Mouse (Mus musculus) kidney, postnatal 10 days (tissue): ENCODE results near the gene S1pr3.

Experiments
- DNase-seq: peaks from one replicate; pipeline ENCODE4 v3.0.0; 2021; ENCODE audit warnings: mixed read lengths

Gene S1pr3

DNA sequence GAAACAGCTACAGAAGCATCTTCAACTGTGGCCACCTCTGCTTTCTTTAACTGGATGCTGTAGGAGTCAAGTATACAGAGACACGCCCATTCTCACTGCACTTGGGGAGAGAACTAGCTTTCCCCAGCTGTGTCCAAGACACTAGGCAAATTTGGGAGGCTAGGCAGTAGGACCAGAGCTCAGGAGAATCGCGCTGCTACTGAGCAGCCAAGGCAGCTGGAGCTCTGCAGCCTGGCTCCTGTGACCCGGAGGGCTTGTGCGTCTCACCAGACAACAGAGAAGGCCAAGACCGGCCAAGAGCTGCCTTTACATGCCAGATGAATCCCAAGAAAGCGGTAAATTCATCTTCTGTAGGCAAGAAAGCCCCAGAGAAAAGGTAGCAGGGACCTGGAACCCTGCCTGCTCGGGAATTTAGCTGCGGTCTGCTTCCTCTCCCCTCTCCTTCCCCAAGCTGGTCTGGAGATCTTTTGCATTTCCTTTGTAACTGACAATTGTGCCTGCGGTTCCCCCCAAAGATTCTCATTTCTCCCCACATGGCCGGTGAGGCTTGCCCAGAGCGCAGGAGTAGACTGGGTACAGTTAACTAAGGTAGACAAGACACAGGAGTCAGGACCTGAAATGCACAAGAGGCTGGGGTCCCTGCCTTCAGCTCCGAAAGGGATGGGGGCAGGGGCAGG, 760 bp upstream of the S1pr3 start:
- no peak for DNase-seq

DNA sequence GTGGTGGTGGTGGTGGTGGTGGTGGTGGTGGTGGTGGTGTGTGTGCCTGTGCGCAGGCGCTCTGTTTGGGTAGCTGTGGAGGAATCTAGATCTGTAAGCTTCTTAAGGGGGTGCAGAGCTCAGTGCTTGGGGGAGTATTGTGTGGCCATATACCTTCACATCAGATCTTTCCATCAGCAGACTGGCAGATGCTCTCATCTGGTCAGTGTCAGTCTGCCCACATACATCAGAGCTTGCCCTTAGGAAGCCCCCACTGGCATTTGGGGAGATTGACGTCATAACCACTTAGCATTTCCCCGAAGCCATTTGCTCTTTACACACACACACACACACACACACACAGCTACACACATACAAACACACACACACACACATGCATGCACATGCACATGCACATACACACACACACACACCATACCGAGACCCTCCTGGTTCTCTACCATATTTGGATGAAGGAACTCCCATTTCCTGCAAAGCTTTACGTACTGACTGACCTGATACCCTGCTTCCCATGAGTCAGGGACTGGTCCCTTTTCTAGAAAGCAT, 1.6 kb downstream of the S1pr3 start:
- no peak for DNase-seq

DNA sequence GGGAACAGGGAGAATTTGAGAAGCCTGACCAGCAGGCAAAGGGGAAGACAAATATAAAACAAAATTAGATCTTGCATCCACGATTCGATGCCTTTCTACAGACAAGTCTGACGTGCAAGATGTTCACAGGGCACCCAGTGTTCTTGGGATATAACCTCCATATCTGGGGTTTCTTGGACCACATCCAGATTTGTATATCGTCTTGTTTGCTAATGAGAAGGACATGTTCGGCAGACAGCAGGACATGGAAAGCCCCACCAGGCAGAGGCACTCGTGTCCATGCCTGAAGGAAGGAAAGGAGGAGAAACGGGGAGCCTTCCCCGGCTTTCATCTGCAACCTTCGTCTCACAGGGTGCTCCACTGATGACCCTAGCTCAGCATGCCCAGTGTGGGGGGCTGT, 2.8 kb downstream of the S1pr3 start:
- no peak for DNase-seq

DNA sequence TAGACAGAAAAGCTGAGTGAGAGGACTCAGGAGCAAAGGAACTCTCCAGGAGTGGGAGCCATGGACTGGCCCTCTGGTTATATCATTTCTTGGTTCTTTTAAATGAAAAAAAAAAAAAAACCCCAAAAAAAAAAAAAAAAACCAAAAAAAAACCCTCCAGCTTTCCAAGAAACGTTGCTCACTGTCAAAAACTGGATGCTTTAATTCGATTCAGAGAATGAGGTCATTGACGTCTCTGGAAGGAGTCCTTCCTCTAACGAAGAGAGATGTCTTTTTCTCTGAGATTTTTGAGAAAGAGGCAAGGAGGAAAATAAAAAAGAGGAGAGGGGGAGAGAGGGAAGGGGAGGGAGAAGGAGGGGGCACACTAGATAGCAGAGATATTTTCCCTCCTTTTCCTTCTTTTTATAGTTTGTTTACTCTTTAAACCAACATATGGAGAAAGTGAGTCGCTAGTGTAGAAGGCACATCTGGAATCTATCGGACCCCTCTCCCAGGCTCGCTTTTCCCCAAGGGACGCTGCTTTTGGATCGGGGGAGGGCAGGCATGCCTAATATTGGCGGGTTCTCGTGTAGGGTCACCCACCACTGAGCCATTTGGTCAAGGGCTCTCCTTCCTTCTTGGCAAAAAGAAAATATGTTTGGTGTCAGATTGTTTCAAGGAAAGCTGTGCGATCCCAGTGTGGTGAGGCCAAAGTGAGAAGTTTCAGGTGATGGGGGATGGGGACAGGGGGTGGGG, 3.4 kb downstream of the S1pr3 start:
- no peak for DNase-seq

DNA sequence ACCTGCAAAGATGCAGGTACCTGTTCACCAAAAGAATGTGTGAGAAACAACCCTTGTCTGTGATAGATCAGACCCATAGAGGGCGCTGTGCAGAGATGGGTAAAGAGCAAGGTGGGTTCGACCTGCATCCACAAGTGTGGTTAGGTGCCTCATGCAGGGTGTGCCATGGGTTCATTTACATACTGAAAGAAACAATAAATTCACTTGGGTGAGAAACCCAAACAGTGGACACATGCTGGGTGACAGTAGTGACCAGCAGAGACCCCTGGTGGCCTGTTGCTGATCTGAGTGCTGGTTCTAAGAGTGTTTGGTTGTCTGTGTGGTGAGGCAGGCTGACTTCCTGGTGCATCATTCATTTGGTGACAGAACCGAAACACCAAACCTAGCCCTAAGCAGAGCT, 5.0 kb downstream of the S1pr3 start:
- peak; percentile 71 for DNase-seq

DNA sequence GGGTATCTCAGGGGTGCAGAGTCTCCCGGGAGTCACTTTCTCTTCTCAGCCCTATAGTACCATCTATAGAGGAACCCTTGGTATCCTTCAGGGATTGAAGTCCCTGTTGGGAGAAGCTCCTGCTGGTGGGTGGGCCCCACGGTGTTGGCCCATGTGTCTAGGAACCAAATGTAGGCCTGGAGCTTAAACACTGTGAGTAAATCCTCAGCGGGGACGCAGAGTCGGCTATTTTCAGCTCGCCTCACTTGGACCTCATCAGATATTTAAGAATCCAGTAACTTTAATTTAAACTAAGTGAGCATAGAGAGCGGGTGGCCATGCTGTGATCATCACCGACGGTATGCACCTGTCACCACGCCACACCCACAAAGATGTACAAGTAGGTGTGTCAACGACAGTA, 8.3 kb downstream of the S1pr3 start:
- DNase-seq, result no peak

DNA sequence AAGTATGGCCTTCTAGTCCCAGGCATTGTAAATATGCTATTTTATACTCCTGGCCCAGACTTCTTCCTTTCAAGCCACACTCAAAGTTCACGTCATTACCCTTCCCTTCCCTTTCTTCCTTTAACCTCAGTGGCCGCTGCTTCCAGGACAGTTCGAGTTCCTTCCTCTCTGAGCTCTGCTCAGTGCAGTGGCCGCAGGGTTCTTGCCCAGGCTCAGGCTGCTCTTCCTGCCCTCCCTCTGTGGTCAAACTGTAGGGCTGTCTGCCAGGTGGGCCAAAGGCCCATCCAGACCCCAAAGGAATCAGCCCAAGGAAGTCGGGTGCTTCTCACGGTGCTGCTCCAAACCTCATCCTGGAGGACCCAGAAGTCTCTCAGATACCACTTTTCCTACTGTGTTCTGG, 9.4 kb downstream of the S1pr3 start:
- DNase-seq, result peak; percentile 70

DNA sequence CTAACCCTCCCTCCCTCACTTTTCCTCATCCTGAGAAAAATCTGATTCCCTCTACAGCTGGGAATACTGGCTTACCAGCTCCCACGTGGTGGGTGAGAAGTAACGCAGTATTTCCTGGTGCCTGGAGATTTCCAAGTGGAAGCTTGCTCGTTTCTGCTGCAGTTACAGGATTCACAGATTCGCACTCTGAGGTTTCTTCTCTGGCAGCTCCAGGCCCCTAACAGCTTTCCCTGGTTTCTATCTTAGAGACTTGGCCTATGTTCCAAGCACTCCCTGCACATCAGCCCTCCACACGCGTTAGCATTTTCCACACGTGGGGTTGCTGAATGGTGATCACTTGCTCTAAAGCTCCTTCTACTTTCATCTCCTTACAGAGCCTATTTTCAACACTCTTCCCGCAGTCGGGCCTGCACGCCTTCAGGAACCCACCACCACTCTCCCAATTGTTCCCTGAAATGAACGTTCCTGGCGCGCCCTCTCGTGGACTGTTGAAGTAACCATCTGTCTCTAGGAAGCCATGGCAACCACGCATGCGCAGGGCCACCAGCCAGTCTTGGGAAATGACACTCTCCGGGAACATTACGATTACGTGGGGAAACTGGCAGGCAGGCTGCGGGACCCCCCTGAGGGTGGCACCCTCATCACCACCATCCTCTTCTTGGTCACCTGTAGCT, 10.0 kb downstream of the S1pr3 start:
- DNase-seq, result peak; percentile 97

DNA sequence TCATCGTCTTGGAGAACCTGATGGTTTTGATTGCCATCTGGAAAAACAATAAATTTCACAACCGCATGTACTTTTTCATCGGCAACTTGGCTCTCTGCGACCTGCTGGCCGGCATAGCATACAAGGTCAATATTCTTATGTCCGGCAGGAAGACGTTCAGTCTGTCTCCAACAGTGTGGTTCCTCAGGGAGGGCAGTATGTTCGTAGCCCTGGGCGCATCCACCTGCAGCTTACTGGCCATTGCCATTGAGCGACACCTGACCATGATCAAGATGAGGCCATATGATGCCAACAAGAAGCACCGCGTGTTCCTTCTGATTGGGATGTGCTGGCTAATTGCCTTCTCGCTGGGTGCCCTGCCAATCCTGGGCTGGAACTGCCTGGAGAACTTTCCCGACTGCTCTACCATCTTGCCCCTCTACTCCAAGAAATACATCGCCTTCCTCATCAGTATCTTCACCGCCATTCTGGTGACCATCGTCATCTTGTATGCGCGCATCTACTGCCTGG, 10.6 kb downstream of the S1pr3 start:
- DNase-seq, result no peak

DNA sequence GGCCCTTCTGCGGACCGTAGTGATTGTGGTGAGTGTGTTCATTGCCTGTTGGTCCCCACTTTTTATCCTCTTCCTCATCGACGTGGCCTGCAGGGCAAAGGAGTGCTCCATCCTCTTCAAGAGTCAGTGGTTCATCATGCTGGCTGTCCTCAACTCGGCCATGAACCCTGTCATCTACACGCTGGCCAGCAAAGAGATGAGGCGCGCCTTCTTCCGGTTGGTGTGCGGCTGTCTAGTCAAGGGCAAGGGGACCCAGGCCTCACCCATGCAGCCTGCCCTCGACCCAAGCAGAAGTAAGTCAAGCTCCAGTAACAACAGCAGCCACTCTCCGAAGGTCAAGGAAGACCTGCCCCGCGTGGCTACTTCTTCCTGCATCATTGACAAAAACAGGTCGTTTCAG, 11.1 kb downstream of the S1pr3 start:
- no peak for DNase-seq

DNA sequence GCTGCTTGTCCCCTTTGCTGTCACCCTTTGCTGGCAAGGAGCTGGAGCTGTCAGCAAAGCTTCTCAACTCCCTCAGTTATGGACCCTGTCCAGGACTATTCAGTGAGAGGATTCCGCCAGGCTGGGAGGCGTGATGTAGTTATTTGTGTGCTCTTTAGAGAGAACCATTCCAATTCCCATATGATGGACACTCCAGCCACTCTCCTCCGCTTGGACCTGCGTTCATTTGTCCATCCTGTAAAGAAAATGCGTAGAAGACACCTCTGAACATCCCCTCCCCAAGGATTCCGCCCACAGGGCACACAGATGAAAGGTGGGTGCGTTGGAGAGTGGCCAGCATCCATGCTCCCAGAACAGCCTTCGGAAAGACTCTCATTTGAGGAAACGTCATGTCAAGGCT, 12.4 kb downstream of the S1pr3 start:
- no peak for DNase-seq

DNA sequence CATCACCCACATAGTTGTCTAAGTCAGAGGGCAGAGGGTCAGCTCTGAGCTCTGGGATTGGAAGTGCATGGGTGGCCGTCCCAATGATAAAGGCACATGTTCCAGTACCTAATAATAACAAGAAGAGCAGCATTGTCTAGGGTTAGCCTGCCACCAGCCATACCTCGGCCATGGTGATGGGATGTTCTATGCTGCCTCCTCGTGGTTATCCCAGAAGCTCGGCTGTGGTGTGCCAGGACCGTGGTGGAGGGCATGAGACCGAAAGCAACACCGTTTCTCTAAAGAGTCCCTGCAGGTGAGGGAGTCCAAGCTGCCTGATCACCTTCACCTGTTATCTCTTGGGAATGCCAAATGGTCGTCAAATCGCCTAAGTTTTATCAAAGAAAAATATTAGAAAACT, 15.2 kb downstream of the S1pr3 start:
- DNase-seq, result no peak

DNA sequence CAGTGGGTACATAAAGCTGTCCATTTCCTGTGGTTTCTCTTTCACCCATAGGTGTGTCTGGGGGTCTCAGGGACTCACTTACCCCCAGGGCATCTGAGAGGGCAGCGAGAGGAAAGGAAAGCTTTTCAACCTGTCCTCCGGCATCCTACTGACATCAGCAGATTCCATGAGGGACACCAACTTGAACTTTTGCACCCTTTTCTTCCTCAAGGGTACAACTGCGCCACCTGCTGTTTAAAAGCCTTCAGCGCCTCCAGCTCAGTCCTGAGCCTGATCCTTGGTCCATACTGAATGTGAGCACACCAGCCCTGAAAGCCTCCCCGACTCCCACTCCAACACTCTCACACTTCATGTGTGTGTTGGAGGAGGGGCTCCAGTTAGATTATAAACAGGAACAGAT, 16.2 kb downstream of the S1pr3 start:
- DNase-seq, result peak; percentile 89

DNA sequence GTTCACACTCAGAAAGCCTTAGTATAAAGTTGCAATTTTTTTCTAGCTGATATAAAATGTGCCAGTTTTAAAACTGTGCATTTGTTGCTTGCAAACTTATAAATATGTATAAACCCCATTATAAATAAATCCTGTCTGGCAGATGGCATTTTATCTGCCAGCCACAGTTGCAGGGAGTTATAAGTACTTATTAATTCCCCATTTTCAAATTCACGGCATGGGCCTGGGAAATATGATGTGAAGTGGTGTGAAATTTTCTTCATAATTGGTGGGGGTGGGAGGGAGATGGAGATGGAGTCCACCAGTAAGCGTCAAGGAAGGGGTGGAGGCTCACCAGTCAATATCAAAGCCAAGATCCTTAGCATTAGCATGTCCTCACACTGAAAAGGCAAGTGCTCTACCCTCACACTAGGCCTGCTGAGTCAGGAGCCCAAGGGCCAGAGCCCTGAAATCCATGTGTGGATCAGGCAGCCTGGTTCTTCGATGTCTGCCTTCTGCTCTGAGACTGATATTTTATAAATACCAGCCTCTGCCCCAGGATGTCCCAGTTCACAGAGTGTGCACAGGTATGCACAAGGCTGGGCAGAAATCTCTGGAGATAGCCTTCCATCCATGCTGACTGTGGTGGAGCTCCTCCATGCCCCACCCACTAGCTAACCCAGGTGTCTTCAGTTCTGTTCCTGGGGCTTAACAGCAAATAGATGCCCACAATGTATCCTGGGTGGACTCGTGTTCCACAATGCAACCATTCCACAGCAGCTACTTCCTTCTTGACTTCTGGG, 17.4 kb downstream of the S1pr3 start:
- no peak for DNase-seq

DNA sequence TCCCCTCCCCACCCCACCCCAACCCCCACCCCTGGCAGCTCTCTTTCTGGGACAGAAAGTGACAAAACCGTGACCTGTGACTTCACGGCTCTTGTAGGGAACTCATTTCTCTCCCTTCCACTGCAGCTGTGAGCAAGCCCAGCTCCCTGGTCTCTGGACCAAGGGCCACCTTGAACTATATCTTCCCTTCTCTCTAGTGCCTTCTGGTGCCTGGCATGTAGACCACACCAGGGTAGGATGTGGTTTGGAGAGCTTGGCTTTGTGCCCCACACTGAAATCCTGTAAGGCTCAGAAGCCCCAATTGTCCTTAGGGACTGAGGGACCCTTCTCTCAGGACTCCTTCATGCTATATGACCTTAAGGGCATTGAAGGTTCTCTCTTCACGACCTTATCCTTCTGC, 24.9 kb downstream of the S1pr3 start:
- no peak for DNase-seq

DNA sequence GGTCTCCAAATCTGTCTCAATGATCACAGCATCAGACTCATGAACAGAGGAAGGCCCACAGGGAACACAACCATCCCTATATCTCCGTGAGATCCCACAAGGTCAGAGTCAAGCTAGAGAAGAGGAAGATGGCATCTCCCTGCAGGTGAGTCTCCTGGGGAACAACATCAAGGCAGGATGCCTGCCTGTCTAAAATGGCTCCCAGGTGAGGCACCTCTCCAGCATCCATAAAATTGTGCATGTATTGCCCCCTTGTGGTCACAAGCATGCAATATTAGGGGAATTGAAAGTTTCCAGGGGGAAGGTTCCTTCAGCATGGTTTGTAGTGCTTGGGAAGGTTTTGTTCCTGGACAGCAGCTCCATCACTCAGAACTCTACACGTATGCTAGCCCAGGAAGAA, 26.0 kb downstream of the S1pr3 start:
- no peak for DNase-seq

DNA sequence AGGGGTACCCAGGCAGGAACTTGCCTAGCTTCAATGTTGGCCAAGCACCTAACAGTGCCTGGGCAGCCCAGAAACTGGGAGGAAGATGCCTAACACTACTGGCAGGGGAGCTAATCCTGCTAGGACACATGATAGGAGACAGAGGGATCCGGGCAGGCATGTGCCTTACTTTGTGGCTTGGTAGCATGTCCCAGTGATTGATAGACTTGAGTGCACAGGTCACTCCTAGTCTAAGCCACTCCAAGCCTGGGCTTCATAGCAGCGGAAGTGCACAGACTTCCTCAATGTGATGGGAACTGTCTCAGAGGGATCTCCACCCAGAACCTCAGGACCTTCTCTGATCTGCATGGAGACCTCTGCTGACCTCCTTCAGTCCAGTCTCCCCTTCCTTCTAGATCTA, 26.7 kb downstream of the S1pr3 start:
- peak; percentile 55 for DNase-seq

DNA sequence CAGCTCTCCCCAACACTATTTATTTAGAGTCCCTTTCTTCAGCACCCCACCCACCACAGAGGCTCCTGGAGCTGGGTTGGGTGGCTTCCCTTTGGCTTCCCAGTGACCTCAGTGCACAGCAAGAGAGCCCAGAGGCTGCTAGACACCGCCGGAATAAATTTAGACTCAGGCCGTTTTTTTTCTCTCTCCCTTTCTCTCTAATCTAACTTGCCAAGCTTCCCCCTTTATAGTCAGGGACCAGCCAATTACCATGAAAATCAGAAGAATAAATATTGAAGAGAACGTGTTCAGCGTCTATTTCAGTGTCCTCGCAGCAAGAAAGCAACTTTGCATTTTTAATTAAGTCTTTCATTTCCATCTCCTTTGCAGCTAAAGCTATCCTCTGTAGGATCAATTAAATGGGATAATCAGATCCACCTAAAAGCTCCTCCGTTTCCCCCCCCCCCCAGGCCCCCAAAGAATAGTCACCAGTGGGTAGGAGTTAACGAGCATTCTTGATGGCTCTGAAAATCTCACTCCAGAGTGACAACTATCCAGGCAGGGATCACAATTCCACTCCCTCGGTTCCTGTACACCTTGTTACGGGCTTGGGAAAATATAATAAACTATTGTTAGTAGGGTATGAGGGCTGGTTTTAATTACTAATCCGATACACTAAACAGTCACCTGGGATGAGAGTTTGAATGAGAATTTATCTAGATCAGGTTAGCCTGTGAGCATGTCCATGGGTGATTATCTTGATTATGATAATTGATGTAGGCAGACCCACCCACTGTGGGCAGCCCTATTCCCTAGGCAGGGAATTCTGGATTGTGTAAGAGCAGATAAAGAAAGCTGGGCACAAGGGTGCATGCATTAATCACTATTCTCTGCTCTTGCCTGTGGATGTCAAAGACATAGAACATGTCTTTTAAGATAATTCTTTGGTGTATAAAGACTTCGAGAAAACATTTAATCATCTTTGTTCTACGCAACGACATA, 29.0 kb downstream of the S1pr3 start:
- DNase-seq, result no peak

DNA sequence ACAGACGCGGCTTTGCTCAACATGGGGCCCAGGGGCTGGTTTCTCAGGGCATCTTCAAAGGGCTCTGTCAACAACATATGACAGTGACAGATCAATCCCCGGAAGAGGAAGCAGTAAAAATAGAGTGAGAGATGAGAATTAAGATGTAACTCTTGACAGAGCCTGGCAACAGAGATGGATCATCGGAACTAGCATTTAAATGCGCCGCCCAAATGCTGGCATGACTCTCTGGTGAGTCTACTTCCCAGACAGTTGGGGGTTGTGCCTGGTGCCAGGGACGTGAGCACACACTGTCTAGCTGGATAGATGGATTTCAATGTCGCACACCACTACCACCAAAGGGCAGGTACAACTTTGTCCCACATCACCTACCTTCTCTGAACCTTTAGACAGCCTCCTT, 34.5 kb downstream of the S1pr3 start:
- DNase-seq, result no peak

DNA sequence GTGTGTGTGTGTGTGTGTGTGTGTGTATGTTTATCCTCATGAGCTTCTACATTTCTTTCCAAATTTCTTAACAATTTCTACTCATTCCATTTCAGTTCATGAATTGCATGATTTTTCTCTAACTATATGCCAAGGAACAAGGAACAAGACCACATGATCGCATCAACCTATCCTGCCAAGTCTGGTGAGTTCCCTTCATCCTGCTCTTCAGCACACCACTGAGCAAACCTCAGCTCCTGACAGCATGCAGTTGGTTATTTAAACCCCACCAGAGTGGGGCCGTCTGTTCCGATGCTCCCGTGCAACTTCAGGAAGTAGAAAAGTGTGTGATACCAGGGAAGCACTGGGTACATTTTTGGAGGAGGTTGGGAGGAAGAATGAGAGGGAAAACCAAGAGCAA, 38.1 kb downstream of the S1pr3 start:
- DNase-seq, result no peak

DNA sequence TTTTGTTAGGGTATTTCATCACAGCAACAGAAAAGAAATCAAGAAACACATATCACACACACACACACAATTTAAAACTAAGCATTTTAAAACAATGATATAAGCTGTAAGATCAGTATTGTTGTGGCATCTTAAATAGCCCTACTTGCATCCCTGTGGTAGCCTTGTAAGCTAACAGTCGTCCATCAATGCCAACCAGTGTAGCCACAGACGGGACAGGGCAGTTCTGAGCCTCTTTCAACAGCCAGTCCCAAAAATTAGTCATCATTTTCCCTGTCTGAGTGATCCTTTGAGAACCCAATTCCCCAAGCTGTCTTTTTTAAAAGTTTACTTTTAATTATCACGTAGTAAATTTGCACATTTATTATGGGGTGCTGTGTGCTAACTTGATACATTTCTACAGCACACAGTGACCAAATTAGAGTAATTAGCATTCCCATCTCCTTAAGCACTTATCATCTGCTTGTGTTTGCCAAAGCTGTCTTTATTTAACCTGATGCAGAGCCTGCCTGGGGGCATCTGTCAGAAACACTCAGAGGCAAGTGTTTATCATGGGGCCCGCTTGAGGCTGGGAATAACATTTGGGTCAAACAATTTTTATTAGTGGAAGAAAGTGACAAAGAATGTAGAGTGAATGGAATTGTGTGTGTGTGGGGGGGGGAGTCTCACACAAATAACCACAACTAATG, 47.9 kb downstream of the S1pr3 start:
- DNase-seq, result no peak
